Mouse (Mus musculus) liver, adult (tissue): ENCODE measurements around the gene Tmem63c.

Experiments
- GATA4 ChIP-seq: IDR thresholded peaks from 2 replicates; pipeline ENCODE4 v1.6.1; 2014; ENCODE audit warnings: mild to moderate bottlenecking, low read length; ENCODE audit not compliant: insufficient replicate concordance

Gene Tmem63c

DNA sequence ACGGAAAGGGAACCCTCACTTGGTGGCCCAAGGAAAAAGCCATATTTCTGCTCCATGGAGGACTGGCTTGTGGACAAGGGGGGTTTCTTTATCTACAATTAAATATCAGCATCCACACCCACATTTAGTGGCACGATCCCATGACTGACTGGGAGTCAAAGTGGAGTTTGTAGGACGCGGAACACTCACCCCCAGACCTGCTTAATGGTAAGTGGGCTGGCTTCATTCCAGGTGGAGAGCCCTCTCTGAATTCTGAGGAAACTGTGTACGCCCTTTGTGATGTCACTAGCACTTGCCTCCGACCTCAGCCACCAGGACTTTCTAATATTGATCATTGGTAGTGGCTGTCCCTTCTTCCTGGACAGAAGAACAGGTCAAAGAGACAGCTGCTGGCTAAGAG lies at the start of gene Tmem63c:
Tmem63c (plus strand) TSS at position 301 of the 400 bp plus-strand sequence.
- no peak for TF ChIP-seq GATA4

DNA sequence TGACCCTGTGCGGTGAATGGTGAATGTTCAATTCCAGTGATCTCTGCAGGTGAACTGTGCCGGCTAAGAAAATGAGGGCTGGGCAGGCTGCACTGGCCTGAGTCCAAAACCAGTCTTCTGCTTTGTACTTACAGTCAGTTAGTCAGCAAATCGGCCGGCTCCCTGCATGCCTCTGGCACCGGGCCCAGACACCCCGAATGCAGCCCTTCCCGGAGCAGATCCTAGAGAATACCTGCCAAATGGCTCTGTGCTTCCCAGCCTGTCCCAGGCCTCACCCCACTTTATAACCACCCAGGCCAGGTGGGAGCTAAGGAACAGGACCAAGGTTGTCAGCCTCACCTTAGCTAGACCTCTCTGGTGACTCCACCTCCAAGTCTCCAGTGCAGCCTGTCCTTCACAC lies 47.9 kb upstream of the Tmem63c start:
- no peak for TF ChIP-seq GATA4

DNA sequence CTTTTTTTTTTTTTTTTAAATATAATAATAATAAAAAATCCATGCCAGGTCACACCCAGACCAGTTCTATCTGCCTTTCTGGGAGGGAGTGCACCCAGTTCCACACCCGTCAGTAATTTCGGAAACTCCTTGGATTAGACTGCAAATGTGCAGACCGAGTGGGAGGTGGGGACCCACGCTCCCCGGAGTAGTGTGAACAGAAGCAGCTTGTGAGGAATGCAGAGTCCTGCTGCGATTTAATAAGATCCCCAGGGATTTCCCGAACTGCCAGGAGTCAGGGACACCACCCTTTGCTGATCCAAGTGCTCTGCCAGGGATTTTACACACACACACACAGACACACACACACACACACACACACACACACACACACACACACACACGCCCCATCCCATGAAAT lies 47.4 kb upstream of the Tmem63c start:
- TF ChIP-seq GATA4 = no peak

DNA sequence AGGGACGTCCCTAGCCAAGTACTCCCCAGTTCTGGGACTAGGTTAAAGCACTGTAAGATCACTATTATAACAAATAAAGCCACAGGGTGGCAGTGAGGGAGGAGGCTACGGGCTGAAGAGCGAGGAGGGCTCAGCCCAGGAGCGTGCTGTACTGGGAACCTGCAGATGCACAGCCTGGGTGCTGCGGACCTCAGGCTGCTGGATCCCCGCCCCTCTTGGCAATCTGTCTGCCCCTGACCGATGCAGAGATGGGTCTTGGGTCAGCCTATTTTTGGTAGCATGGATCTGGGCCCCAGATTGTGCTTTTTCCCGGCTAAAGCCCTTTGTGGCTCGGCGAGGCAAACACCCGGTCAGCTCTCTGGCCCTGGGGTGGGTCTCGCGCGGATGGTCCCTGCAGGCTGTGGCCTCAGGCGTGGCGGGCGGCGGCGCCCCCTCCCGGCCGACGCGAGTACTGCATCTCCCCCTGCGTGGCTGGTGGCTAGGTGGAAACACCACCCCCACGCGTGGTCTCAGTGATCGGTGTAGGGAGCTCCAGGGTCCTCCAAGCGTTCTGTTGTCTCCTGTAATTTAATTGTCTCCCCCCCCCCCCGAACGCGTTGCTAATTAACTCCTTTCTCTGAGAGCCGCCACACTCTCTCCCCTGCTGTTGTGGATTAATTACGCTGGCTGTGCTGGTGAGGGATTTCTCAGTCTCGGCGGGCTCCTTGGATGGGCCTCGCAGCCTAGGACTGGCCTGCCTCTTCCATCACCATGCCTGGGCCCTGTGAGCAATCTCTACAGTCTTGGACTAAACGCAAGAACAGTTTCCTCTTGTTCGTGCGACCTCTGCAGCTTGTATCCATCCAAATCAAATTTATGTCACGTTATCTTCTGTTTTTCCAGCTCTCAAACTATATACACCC lies 46.5 kb upstream of the Tmem63c start:
- no peak for TF ChIP-seq GATA4

DNA sequence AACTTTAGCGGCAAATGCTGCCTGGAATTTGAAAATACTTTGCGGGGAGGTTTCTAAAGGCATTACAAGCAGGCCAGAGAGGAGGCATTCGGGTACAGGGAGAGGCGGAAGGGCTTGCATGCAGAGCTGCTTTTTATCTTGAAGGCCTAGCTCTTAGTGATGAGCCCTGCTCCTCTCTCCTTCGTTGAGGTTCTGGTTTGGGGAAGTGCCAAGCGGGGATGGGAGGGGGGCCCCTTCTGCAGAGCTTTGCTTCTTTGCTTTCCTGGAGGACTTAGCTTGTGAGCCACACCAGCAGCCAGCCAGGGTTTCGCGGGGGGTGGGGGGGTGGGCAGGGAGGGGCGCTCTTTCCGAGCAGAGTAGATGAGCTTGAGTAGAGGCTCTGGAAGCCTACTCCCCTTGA lies 45.4 kb upstream of the Tmem63c start:
- no peak for TF ChIP-seq GATA4

DNA sequence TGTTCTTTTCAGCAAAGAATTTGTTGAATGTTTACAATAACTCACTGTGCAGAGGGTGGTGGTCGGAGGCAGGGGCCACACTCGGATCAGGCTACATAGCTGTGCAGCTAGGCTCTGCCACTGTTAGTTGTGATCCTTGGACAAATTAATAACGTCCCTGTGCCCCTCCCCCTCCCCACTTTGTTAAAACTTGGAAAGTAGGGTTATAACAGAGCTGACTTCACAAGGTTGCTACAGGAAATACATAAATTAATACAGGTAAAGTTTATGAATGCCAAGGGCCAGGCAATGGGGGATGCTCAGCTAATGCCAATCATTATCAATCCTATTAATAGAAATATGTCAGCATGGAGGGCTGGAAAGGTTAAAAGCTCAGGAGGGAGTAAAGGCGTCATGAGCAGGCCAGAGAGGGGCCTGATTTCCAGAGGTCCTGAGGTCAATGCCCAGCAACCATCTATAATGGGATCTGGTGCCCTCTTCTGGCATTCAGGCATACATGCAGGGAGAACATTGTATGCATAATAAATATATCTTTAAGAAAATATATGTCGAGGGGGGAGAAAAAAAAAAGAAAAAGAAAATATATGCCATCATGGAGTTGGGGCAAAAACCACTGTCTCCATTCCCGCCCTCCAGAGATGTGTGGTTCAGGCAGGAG lies 44.5 kb upstream of the Tmem63c start:
- no peak for TF ChIP-seq GATA4

DNA sequence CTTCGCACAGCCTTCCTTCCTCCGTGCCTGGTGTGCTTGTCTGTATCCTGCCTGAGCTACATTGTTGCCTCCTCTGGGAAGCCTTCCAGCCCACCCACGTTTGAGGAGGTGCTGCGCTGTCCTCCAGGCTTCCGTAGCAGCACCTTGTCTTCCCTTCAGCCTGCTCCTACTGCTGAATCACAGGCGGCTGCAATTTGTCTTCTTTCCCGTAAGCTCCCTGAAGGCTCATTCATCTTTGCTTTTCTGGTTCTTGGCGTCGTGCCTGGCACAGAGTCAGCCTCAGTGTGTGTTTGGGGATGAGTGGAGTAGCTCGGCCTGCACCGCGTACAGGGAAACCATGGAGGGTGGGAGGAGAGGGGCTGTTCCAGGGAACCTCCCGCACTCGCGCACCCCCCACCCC lies 43.3 kb upstream of the Tmem63c start:
- TF ChIP-seq GATA4 = no peak

DNA sequence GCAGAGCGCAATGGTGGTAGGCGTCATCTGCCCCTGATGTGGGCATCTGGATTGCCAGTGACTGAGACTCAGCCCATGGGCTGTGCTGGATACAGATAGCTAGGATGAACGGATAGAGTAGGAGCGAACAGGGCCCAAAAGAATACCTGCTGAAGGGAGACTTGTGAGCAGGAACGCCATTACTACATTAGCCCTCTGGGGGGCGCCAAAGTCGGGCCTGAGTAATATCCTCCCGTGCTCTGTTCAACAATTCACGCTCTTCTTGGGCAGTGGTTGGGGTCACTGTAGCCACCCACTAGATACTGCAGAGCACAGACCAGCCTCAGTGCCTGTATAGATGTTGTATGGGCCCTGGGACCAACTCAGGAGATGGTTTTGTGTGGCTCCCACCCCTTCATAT lies 40.0 kb upstream of the Tmem63c start:
- no peak for TF ChIP-seq GATA4

DNA sequence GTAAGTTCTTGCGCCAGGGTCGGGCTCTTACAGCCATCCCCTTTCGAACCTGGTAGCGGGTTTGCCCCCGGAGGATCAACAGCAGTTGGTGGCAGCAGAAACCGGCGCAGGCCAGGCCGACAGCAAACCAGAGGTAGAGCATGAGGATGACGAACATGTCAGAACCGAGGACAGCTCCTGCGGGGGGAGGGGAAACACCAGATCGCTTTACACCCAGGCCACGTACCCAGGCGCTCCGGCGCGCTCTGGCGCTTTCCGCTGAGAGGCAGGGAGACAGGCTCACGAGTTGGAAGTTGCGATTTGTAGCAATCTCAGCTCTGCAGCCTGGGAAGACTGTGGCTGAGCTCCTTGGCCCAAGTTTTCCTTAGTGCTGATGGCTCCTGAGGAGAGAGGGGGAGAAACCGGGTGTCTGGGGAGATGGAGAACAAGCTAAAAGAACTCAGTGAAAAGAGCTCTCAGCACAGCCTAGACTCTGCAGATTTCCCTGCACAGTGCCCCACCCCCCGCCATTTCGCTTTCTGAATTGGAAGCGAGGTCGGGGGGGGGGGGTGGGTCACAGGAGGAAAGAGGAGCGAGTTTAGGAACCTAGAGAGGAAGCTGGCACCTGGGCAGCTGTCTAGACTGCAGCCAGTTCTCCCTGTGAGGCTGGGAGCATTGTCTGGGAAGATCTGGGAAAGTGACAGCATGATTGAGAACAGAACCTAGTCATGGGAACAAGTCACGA lies 37.5 kb upstream of the Tmem63c start:
- TF ChIP-seq GATA4 = no peak

DNA sequence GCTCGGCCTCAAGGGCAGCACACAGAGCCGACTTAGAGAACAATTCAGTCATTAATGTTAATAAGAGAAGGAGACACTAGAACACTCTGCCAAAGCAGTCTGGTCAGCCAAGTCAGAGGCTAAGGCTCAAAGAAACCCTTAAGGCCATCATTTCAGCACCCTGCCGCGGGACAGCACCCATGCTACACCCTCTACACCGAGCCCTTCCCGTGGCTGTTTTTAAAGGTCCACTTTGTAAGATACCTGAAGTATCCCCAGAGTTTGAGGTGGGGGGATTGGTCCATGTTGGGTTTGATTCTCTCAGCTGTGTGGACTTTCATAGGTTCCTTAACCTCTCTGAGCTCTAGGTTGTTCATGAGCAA lies 37.0 kb upstream of the Tmem63c start:
- no peak for TF ChIP-seq GATA4

DNA sequence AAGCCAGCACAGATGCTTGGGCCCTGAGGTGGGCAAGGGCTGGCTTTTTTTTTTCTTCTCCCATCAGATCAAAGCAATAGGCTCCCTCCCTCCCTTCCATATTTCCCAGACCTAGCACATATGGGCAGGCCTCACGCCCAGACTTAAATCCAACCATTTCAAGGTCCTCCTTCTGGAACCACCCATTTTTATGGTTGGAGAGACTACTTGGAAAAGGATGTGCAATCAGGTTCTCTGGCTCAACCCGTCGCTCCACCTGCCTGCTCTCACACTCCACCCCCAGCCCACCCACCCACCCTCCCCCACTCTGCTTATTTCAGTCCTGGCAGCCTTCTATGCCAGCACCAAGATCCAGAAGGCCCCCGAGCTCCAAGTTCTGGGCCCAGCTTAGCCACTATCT lies 34.6 kb upstream of the Tmem63c start:
- no peak for TF ChIP-seq GATA4

DNA sequence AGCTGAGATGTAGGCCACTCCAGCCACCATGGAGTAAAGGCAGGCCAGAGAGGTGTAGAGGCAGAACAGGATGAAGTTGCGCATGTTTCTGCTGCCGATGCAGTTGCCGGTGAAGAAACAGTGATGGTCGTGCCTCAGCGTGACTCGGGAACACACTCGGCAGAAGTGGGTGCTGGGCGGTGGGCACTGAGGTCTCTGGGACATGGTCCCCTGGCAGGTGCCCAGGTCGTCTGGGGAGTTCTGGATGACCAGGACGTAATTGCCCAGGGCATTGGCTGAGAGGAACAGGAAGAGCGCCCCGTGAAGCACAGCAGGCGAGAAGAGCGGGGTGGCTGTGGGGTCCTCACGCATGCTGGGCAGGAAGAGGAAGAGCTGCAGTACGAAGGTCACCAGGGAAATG lies 32.9 kb upstream of the Tmem63c start:
- TF ChIP-seq GATA4 = no peak

DNA sequence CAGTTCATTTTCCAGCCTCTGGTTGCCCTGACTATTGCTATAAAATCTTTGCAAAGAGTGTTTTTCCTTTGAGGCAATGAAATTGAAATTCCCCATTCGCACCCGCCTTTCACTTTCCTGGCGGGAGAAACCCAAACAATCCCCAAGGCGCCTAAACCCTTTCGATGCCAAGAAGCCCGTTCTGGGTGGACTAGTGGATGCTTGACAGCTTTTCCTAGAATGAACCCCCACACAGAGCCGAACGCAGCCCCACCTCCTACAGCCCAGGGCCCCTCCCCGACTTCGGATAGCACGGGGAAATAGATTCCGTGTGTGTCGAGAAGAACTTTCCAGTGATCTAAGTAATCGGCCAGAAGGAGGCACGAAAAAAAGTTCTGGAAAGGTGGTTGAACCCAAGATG lies 31.8 kb upstream of the Tmem63c start:
- TF ChIP-seq GATA4 = no peak

DNA sequence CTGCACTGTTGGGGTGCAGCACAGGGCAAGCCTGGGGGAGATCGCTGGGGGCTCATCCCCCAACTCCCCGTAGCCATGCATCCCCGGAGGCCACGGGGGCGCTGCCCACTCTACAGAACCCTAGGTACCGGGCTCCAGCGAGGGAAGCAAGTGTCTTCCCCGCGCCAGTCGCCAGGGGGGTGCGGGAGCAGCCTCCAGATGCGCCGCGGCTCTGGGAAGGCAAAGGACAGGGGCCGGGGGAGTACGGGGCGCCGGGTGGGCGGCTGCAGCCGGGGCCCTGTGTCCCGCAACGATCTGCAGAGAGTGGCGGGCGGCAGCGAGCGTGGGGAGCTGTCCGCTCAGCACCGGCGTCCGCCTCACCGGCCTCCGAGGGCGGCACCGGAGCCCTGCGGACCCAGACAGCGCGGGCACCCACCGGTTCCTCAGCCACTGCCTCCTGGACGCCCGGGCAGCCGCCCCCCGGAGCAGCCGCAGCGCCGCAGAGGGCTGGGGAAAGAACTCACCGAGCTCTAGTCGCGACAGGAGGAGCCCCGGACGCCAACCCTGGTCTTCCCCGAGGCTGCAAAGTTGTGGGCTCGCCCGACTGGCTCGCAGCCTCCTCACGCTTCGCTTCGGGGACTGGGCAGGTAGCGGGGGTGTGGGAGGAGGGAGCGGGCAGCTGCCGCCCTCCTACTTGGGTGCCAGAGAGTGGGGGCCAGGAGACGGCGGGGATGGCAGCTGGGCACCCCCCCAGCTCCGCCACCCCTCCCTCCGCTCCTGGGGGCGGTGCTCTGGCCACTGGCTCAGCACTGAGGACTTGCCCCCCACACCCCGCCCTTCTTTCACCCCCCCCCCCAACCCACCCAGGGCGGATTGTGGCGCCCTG lies 31.0 kb upstream of the Tmem63c start, which contains the start of gene Zdhhc22:
Zdhhc22 (minus strand) TSS at position 541 of the 865 bp plus-strand sequence.
- no peak for TF ChIP-seq GATA4

DNA sequence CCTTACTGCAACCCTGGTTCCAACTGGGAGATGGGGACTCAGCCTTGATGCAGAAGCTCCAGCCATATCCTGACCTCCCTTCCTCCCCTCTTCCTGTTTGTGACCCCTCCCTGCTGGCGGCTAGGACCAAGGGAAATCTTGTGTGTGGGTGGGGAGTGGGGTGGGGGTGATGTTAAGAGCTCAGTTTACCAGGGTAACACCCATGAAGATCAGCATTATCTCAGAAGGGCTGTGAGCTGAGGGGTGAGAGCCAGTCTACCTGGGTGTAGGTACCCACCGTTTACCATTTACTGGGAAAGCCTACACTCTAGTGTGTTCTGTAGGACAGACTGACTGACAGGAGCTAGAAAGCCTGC lies 30.4 kb upstream of the Tmem63c start:
- no peak for TF ChIP-seq GATA4
